Mouse (Mus musculus) MEL (cell line): Measurements from ENCODE around the gene 7420426K07Rik. TPM values are rescaled to one million over a fixed set of nuclear protein-coding genes. Genes with fewer than 3 reads are reported as not detected.

Source experiments
- DNase-seq: peaks from one replicate; pipeline ENCODE4 v3.0.0; 2011; ENCODE audit warnings: low read depth, low spot score
- H3K27ac ChIP-seq: 2 replicates; pipeline ENCODE4 v1.5.1; 2012; ENCODE audit warnings: low read depth, mild to moderate bottlenecking, control low read depth, low read length, moderate library complexity; ENCODE audit not compliant: control insufficient read depth
- H3K27me3 ChIP-seq, 2 experiments: fragments of 150-350 bp in 1 of 2; sonication (generic) in 1 of 2; 2 replicates each; pipeline ENCODE4 v1.6.1; 2012; ENCODE audit warnings: low read length in 2 of 2, mild to moderate bottlenecking in 2 of 2, improper control_type of control experiment in 1 of 2, moderate library complexity in 1 of 2; ENCODE audit not compliant: insufficient read depth in 2 of 2, control insufficient read depth in 1 of 2
- H3K36me3 ChIP-seq, 2 experiments: 2 replicates each; pipeline ENCODE4 v1.6.1; 2012 to 2014; ENCODE audit warnings: low read length in 2 of 2, improper control_type of control experiment in 1 of 2, inconsistent platforms in 1 of 2, mild to moderate bottlenecking in 1 of 2; ENCODE audit not compliant: insufficient read depth in 2 of 2, control insufficient read depth in 1 of 2
- H3K4me1 ChIP-seq, 2 experiments: fragments of 150-350 bp in 1 of 2; sonication (generic) in 1 of 2; 2 replicates each; pipeline ENCODE4 v1.6.1; 2012; ENCODE audit warnings: low read length in 2 of 2, improper control_type of control experiment in 1 of 2, mild to moderate bottlenecking in 1 of 2; ENCODE audit not compliant: insufficient read depth in 2 of 2, control insufficient read depth in 1 of 2
- H3K4me3 ChIP-seq, 2 experiments: fragments of 150-350 bp in 1 of 2; sonication (generic) in 1 of 2; 2 replicates each; pipeline ENCODE4 v1.5.1; 2012; ENCODE audit warnings: low read depth in 2 of 2, low read length in 2 of 2, mild to moderate bottlenecking in 2 of 2, moderate library complexity in 2 of 2, control low read depth in 1 of 2, improper control_type of control experiment in 1 of 2; ENCODE audit not compliant: control insufficient read depth in 1 of 2, insufficient read depth in 1 of 2
- H3K79me2 ChIP-seq: 2 replicates; pipeline ENCODE4 v1.6.1; 2012; ENCODE audit warnings: mild to moderate bottlenecking, low read length, moderate library complexity; ENCODE audit not compliant: control insufficient read depth, poor library complexity, insufficient read depth
- H3K9ac ChIP-seq: 2 replicates; pipeline ENCODE4 v1.6.1; 2012; ENCODE audit warnings: low read depth, mild to moderate bottlenecking, control low read depth, low read length, moderate library complexity; ENCODE audit not compliant: control insufficient read depth, poor library complexity, severe bottlenecking
- H3K9me3 ChIP-seq: fragments of 150-350 bp; sonication (generic); replicated peaks from 2 replicates; pipeline ENCODE4 v1.6.1; 2012; ENCODE audit warnings: mild to moderate bottlenecking, low read length, improper control_type of control experiment, moderate library complexity; ENCODE audit not compliant: insufficient read depth
- BHLHE40 ChIP-seq: IDR thresholded peaks from 2 replicates; pipeline ENCODE4 v1.6.1; 2012; ENCODE audit warnings: low read depth, mild to moderate bottlenecking, inconsistent platforms, low read length, improper control_type of control experiment, borderline replicate concordance
- CHD2 ChIP-seq: IDR thresholded peaks from 2 replicates; pipeline ENCODE4 v1.6.1; 2011; ENCODE audit warnings: low read length, improper control_type of control experiment
- ELF1 ChIP-seq: IDR thresholded peaks from 2 replicates; pipeline ENCODE4 v1.6.1; 2014; ENCODE audit warnings: low read depth, mild to moderate bottlenecking, inconsistent platforms, low read length, improper control_type of control experiment, moderate library complexity
- EP300 ChIP-seq, 2 experiments: IDR thresholded peaks; 2 replicates each; pipeline ENCODE4 v1.6.1; 2011; ENCODE audit warnings: improper control_type of control experiment in 2 of 2, low read length in 2 of 2, low read depth in 1 of 2, mild to moderate bottlenecking in 1 of 2
- ETS1 ChIP-seq: IDR thresholded peaks from 2 replicates; pipeline ENCODE4 v1.6.1; 2012; ENCODE audit warnings: low read depth, mild to moderate bottlenecking, inconsistent platforms, low read length, improper control_type of control experiment, moderate library complexity
- GABPA ChIP-seq: IDR thresholded peaks from 2 replicates; pipeline ENCODE4 v1.6.1; 2012; ENCODE audit warnings: low read depth, mild to moderate bottlenecking, inconsistent platforms, low read length, improper control_type of control experiment, moderate library complexity
- GATA1 ChIP-seq: IDR thresholded peaks from 2 replicates; pipeline ENCODE4 v1.6.1; 2011; ENCODE audit warnings: low read depth, low read length, improper control_type of control experiment
- JUND ChIP-seq: IDR thresholded peaks from 2 replicates; pipeline ENCODE4 v1.6.1; 2011; ENCODE audit warnings: low read depth, mild to moderate bottlenecking, improper control_type of control experiment, low read length
- KAT2A ChIP-seq: conservative IDR thresholded peaks from 2 replicates; pipeline ENCODE4 v1.6.1; 2012; ENCODE audit warnings: low read depth, low read length, improper control_type of control experiment, inconsistent platforms
- MAFK ChIP-seq: IDR thresholded peaks from 2 replicates; pipeline ENCODE4 v1.6.1; 2011; ENCODE audit warnings: low read depth, mild to moderate bottlenecking, low read length, improper control_type of control experiment, borderline replicate concordance
- MAZ ChIP-seq: IDR thresholded peaks from 2 replicates; pipeline ENCODE4 v1.6.1; 2012; ENCODE audit warnings: low read depth, mild to moderate bottlenecking, inconsistent platforms, low read length, improper control_type of control experiment
- MEF2A ChIP-seq: IDR thresholded peaks from 2 replicates; pipeline ENCODE4 v1.6.1; 2014; ENCODE audit warnings: low read depth, mild to moderate bottlenecking, inconsistent platforms, low read length, improper control_type of control experiment; ENCODE audit not compliant: poor library complexity, insufficient replicate concordance, severe bottlenecking; ENCODE audit errors: extremely low read depth
- NELFE ChIP-seq: IDR thresholded peaks from 2 replicates; pipeline ENCODE4 v1.6.1; 2011; ENCODE audit warnings: low read depth, low read length, improper control_type of control experiment
- NRF1 ChIP-seq: IDR thresholded peaks from 2 replicates; pipeline ENCODE4 v1.6.1; 2014; ENCODE audit warnings: low read depth, mild to moderate bottlenecking, inconsistent platforms, low read length, improper control_type of control experiment, moderate library complexity; ENCODE audit not compliant: poor library complexity, insufficient read depth, severe bottlenecking
- POLR2A ChIP-seq, 2 experiments: IDR thresholded peaks; 2 replicates each; pipeline ENCODE4 v1.6.1; 2011 to 2012; ENCODE audit warnings: low read length in 2 of 2, mild to moderate bottlenecking in 2 of 2, control low read depth in 1 of 2, improper control_type of control experiment in 1 of 2, low read depth in 1 of 2, moderate library complexity in 1 of 2; ENCODE audit not compliant: control insufficient read depth in 1 of 2, insufficient read depth in 1 of 2, poor library complexity in 1 of 2
- POLR2AphosphoS5 ChIP-seq: IDR thresholded peaks from 2 replicates; pipeline ENCODE4 v1.6.1; 2012; ENCODE audit warnings: low read depth, borderline replicate concordance, mild to moderate bottlenecking, inconsistent platforms, low read length, moderate library complexity, mixed read lengths
- RAD21 ChIP-seq: IDR thresholded peaks from 2 replicates; pipeline ENCODE4 v1.6.1; 2011; ENCODE audit warnings: mild to moderate bottlenecking, low read depth, low read length, improper control_type of control experiment
- SIN3A ChIP-seq: IDR thresholded peaks from 2 replicates; pipeline ENCODE4 v1.6.1; 2012; ENCODE audit warnings: low read length, improper control_type of control experiment, inconsistent platforms
- SMC3 ChIP-seq: IDR thresholded peaks from 2 replicates; pipeline ENCODE4 v1.6.1; 2011; ENCODE audit warnings: low read depth, low read length, improper control_type of control experiment
- TAL1 ChIP-seq: IDR thresholded peaks from 2 replicates; pipeline ENCODE4 v1.6.1; 2012; ENCODE audit warnings: mild to moderate bottlenecking, inconsistent platforms, low read length, moderate library complexity, mixed read lengths
- TCF12 ChIP-seq: IDR thresholded peaks from 2 replicates; pipeline ENCODE4 v1.6.1; 2014; ENCODE audit warnings: low read depth, mild to moderate bottlenecking, inconsistent platforms, low read length, improper control_type of control experiment, moderate library complexity
- UBTF ChIP-seq: IDR thresholded peaks from 2 replicates; pipeline ENCODE4 v1.6.1; 2012; ENCODE audit warnings: low read depth, mild to moderate bottlenecking, inconsistent platforms, low read length, improper control_type of control experiment, moderate library complexity, borderline replicate concordance; ENCODE audit not compliant: insufficient read depth
- ZC3H11A ChIP-seq: IDR thresholded peaks from 2 replicates; pipeline ENCODE4 v1.6.1; 2012; ENCODE audit warnings: low read depth, mild to moderate bottlenecking, inconsistent platforms, low read length, improper control_type of control experiment
- ZKSCAN1 ChIP-seq: IDR thresholded peaks from 2 replicates; pipeline ENCODE4 v1.6.1; 2012; ENCODE audit warnings: low read depth, mild to moderate bottlenecking, inconsistent platforms, low read length, improper control_type of control experiment, moderate library complexity
- polyA plus RNA-seq, 2 experiments: library from polyadenylated mRNA; stranded (reverse) in 1 of 2; unstranded in 1 of 2; fragments of >175 nt in 1 of 2; fragments of >200 nt in 1 of 2; gene quantifications; 2 replicates each; pipeline versions ENCODE4 v1.2.1 to v1.2.4; 2012; ENCODE audit warnings: low replicate concordance in 2 of 2, low read depth in 1 of 2; ENCODE audit not compliant: insufficient read length in 2 of 2, insufficient read depth in 1 of 2, missing spikeins in 1 of 2
- total RNA-seq: library from RNA; depleted of rRNA; stranded (reverse); fragments of 300-350 nt; gene quantifications from 2 replicates; pipeline ENCODE4 v1.2.3, GENCODE M21; 2012

Gene 7420426K07Rik
- total and polyA plus RNA-seq, 3 experiments = not detected

DNA sequence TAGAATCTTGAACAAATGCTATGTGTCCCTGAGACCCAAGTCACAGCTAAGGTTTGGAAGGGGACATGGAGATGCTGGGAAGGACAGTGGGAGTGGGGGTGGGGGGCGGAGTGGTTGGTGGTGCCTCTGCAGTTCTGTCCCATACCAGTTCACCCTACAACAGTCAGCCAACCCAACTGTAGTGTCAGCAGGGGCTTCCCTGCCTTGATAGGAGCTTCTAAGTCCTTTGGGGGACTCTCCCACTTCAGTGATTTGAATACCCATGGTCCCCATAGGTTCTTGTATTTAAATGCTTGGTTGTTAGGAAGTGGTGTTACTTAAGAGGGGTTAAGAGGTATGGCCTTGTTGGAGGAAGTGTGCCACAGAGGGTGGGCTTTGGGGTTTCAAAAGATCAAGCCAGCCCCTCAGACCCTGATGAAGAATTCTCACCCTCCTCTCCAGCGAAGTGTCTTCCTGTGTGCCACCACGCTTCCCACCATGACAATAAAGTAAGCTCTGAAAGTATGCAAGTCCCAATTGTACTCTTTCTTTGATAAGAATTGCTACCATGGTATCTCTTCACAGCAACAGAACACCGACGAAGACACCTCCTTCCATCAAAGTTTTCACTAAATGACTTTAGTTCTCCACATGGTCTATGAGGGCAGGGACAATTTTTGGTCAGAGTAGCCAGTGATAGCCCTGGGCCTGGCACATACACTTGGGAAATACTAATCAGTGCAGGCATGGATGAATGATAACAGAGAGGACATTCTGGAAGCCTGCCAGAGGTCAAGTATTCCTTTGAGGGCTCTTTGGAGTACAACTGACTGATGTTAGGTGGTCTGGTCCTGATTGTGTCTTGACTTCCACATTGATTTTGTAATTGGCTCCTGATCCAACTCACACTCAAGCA lies 18.0 kb downstream of the 7420426K07Rik start:
- H3K79me2 ChIP-seq = no peaks in the 10 kb centered on the region
- no peak for DNase-seq
- no peaks in the 10 kb centered on the region for H3K36me3 ChIP-seq
- H3K4me1 ChIP-seq = no peaks in the 10 kb centered on the region
- TF ChIP-seq SMC3 (no peak), GABPA (no peak), TAL1 (no peak), ZC3H11A (no peak), POLR2A (IDR thresholded peaks at IDR 0.05; ENCODE audit: control insufficient read depth in 1 of 2, insufficient read depth in 1 of 2, low read depth in 1 of 2, low read length in 2 of 2, poor library complexity in 1 of 2) (no peak), CHD2 (no peak), UBTF (no peak), NELFE (no peak), GATA1 (no peak), EP300 (IDR thresholded peaks at IDR 0.05; ENCODE audit: low read depth in 1 of 2, low read length in 2 of 2) (no peak), ELF1 (no peak), BHLHE40 (no peak)
- no peaks in the 10 kb centered on the region for H3K9me3 ChIP-seq
- H3K27ac ChIP-seq = no peak overlapping the region
- H3K4me3 ChIP-seq = no peak overlapping the region
- no peaks in the 10 kb centered on the region for H3K27me3 ChIP-seq
- no peak overlapping the region for H3K9ac ChIP-seq

DNA sequence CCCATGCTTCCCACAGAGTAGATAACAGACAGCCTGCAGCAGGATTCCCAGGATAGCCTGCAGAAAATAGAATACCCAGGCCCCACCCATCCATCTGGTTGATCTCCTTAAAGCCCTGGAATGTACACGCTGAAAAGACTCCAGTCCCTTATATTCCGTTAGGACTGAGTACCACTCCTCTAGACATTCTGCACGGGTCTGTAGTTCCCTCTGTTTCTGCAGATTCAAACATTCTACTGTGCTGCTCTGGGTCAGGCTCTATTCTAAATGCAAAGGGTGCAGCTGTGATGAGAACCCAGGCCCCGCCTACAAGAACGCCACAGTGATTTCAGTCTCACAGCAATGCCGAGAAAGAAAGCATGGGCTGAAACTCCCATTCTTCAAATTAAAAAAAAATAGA lies 20.2 kb downstream of the 7420426K07Rik start:
- H3K79me2 ChIP-seq = no peaks in the 10 kb centered on the region
- no peaks in the 10 kb centered on the region for H3K36me3 ChIP-seq
- no peaks in the 10 kb centered on the region for H3K9me3 ChIP-seq
- TF ChIP-seq MAZ = no peak
- no peak for TF ChIP-seq SIN3A
- no peak for TF ChIP-seq POLR2AphosphoS5
- TF ChIP-seq MAFK = no peak
- no peak for TF ChIP-seq ZKSCAN1
- no peak for TF ChIP-seq KAT2A
- no peak for TF ChIP-seq ETS1
- no peak for TF ChIP-seq MEF2A
- TF ChIP-seq JUND = no peak
- TF ChIP-seq BHLHE40 = no peak
- TF ChIP-seq NRF1 = no peak
- TF ChIP-seq RAD21 = no peak
- TF ChIP-seq TCF12 = no peak
- no peak for DNase-seq
- no peaks in the 10 kb centered on the region for H3K4me1 ChIP-seq
- no peak overlapping the region for H3K9ac ChIP-seq
- H3K27ac ChIP-seq = no peak overlapping the region
- H3K4me3 ChIP-seq = no peak overlapping the region
- H3K27me3 ChIP-seq = no peaks in the 10 kb centered on the region
